Mouse (Mus musculus) liver, embryonic 18 days (tissue): Measurements from ENCODE around the gene Ift74. TPM values are rescaled to one million over a fixed set of nuclear protein-coding genes. Genes with fewer than 3 reads are reported as not detected.

Source experiments
- polyA plus RNA-seq: library from polyadenylated mRNA; depleted of rRNA; stranded (reverse); fragments of >200 nt; gene quantifications from 2 replicates; pipeline ENCODE4 v1.2.3, GENCODE M21; 2012; rRNA removed

The Ift74 gene
- 1.3 and 1.5 TPM in 2 replicates for polyA plus RNA-seq

GRCm38 (mm10) chr4:94613972-94614626, at the start of gene Ift74:
Gene Ift74, plus strand, starts transcription at chr4:94614491.

GRCm38 (mm10) chr4:94603031-94603629, 11.2 kb upstream of the Ift74 start, which contains the start of gene Plaa:
Gene Plaa, minus strand, starts transcription at chr4:94603244.

GRCm38 (mm10) chr4:94649920-94650319, 35.6 kb downstream of the Ift74 start, which contains the start of gene Lrrc19:
Gene Lrrc19, minus strand, starts transcription at chr4:94650144.

GRCm38 (mm10) chr4:94738838-94739731, 124.8 kb downstream of the Ift74 start, which contains the start of gene Tek:
Gene Tek, plus strand, starts transcription at chr4:94739289.

Other genes starting within 250 kb of the Ift74 start
- not detected in 2 replicates for gene Gm10306, start 57.9 kb upstream of the Ift74 start, polyA plus RNA-seq
- gene Caap1, start 57.7 kb upstream of the Ift74 start, polyA plus RNA-seq: 4.8 and 5.5 TPM in 2 replicates
- 15.2 and 15.6 TPM in 2 replicates for gene Plaa, start 11.2 kb upstream of the Ift74 start, polyA plus RNA-seq
- gene Lrrc19, start 35.7 kb downstream of the Ift74 start, polyA plus RNA-seq: 0.02 TPM in 1 of 2 replicates, not detected in the other
- 3.9 and 4.2 TPM in 2 replicates for gene Tek, start 124.8 kb downstream of the Ift74 start, polyA plus RNA-seq